Mouse (Mus musculus): ENCODE results near the gene Dclre1b. TPM values are rescaled to one million over a fixed set of nuclear protein-coding genes. Genes with fewer than 3 reads are reported as not detected.

The Dclre1b gene
- polyA plus RNA-seq (2014; fragmentation: Illumina TruSeq; extraction: RNeasy Lipid Tissue Mini Kit (QIAGEN cat#74804); ENCODE audit: insufficient read depth, low read depth, low replicate concordance): 4.7 TPM

GRCm38 (mm10) chr3:103808891-103809798 lies at the start of gene Dclre1b, which contains the start of the genes Ap4b1 and Gm43064:
Dclre1b (minus strand) TSS chr3:103809444.
Ap4b1 (plus strand) TSS chr3:103809520.
Gm43064 (plus strand) TSS chr3:103809573.

GRCm38 (mm10) chr3:103832426-103832825 lies 23.2 kb upstream of the Dclre1b start, which contains the start of gene Bcl2l15:
Bcl2l15 (plus strand) TSS chr3:103832601.

GRCm38 (mm10) chr3:103791230-103792110 lies 17.8 kb downstream of the Dclre1b start, which contains the start of gene Hipk1:
Hipk1 (minus strand) TSS chr3:103791563.

Other genes starting within 250 kb of the Dclre1b start
- gene Syt6, start 234.2 kb downstream of the Dclre1b start, polyA plus RNA-seq (2014; fragmentation: Illumina TruSeq; extraction: RNeasy Lipid Tissue Mini Kit (QIAGEN cat#74804); ENCODE audit: insufficient read depth, low read depth, low replicate concordance): 0.27 TPM
- not detected for gene Atg4a-ps, start 163.4 kb downstream of the Dclre1b start, polyA plus RNA-seq (2014; fragmentation: Illumina TruSeq; extraction: RNeasy Lipid Tissue Mini Kit (QIAGEN cat#74804); ENCODE audit: insufficient read depth, low read depth, low replicate concordance)
- gene Olfml3, start 71.4 kb downstream of the Dclre1b start, polyA plus RNA-seq (2014; fragmentation: Illumina TruSeq; extraction: RNeasy Lipid Tissue Mini Kit (QIAGEN cat#74804); ENCODE audit: insufficient read depth, low read depth, low replicate concordance): 46.2 TPM
- gene Gm10964, start 70.1 kb downstream of the Dclre1b start, polyA plus RNA-seq (2014; fragmentation: Illumina TruSeq; extraction: RNeasy Lipid Tissue Mini Kit (QIAGEN cat#74804); ENCODE audit: insufficient read depth, low read depth, low replicate concordance): not detected
- gene Hipk1, start 17.9 kb downstream of the Dclre1b start, polyA plus RNA-seq (2014; fragmentation: Illumina TruSeq; extraction: RNeasy Lipid Tissue Mini Kit (QIAGEN cat#74804); ENCODE audit: insufficient read depth, low read depth, low replicate concordance): 24.4 TPM
- 7.8 TPM for gene Ap4b1, start 76 bp upstream of the Dclre1b start, polyA plus RNA-seq (2014; fragmentation: Illumina TruSeq; extraction: RNeasy Lipid Tissue Mini Kit (QIAGEN cat#74804); ENCODE audit: insufficient read depth, low read depth, low replicate concordance)
- not detected for gene Gm43064, start 129 bp upstream of the Dclre1b start, polyA plus RNA-seq (2014; fragmentation: Illumina TruSeq; extraction: RNeasy Lipid Tissue Mini Kit (QIAGEN cat#74804); ENCODE audit: insufficient read depth, low read depth, low replicate concordance)
- gene Bcl2l15, start 23.2 kb upstream of the Dclre1b start, polyA plus RNA-seq (2014; fragmentation: Illumina TruSeq; extraction: RNeasy Lipid Tissue Mini Kit (QIAGEN cat#74804); ENCODE audit: insufficient read depth, low read depth, low replicate concordance): not detected
- gene Ptpn22, start 50.4 kb upstream of the Dclre1b start, polyA plus RNA-seq (2014; fragmentation: Illumina TruSeq; extraction: RNeasy Lipid Tissue Mini Kit (QIAGEN cat#74804); ENCODE audit: insufficient read depth, low read depth, low replicate concordance): 7.4 TPM
- 6.1 TPM for gene Rsbn1, start 104.7 kb upstream of the Dclre1b start, polyA plus RNA-seq (2014; fragmentation: Illumina TruSeq; extraction: RNeasy Lipid Tissue Mini Kit (QIAGEN cat#74804); ENCODE audit: insufficient read depth, low read depth, low replicate concordance)
- gene Phtf1, start 158.7 kb upstream of the Dclre1b start, polyA plus RNA-seq (2014; fragmentation: Illumina TruSeq; extraction: RNeasy Lipid Tissue Mini Kit (QIAGEN cat#74804); ENCODE audit: insufficient read depth, low read depth, low replicate concordance): 14.2 TPM

Data from lung, adult 10 weeks (tissue).